Mouse (Mus musculus): ENCODE results near the gene Jdp2.

GRCm38 (mm10) chr12:85645664-85646063 lies 46.8 kb downstream of the Jdp2 start:
- peak; percentile 52; the same call in 1 of the 2 replicates for TF ChIP-seq CTCF (IDR thresholded peaks at IDR 0.05; ENCODE audit: low read depth, low read length)
- no peak for TF ChIP-seq POLR2A (IDR thresholded peaks at IDR 0.05; ENCODE audit: extremely low read depth, insufficient read depth, low read length)

Measured in liver, adult 2 months (tissue).